Mouse (Mus musculus) lung, postnatal 10 days (tissue): ENCODE results near the gene Ccdc194.
A peak's percentile ranks its signal among the peaks of the same experiment; 100 is the strongest.

Experiments used
- DNase-seq: peaks from one replicate; pipeline ENCODE4 v3.0.0; 2021

The Ccdc194 gene

GRCm38 (mm10) chr8:71507589-71508104 is 17.9 kb downstream of the Ccdc194 start:
- DNase-seq: peak; percentile 85

DNA sequence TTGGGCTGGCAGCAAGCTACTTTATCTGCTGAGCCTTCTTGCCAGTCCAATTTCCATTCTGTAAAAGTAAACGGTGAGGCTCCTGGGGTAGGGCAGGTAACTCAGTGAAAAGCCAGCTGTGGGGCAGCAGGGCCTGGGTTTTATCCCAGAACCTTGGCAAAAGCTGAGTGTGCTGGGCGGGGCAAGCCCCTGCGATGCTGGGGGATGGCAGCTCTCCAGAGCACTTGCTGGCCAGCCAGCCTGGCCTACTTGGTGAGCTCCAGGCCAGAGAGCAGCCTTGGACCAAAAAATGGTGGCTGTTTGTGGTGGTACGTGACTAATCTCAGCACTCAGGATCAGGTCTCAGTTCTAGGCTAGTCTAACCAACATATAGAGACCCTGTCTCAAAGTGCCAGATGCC is 19.5 kb downstream of the Ccdc194 start:
- DNase-seq: peak; percentile 58

GRCm38 (mm10) chr8:71505326-71505725 is 20.2 kb downstream of the Ccdc194 start:
- no peak for DNase-seq

DNA sequence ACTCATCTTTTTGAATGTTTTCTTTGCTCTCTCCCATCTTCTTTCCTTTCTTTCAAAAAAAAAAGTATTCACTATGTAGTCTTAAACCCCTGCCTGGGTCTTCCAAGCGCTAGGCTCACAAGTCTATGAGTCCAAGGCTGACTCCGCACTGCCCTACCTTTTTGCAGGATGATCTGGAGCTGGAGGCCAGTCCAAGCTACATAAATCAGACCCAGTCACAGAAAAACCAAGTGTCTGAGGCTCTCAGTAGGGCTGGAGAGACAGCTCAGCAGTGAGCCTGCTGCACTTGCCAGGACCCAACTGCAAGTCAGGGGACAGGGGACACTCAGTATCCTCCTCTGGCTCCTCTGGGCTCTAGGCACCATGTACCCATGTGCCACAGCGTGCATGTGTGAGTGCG is 21.2 kb downstream of the Ccdc194 start:
- no peak for DNase-seq

DNA sequence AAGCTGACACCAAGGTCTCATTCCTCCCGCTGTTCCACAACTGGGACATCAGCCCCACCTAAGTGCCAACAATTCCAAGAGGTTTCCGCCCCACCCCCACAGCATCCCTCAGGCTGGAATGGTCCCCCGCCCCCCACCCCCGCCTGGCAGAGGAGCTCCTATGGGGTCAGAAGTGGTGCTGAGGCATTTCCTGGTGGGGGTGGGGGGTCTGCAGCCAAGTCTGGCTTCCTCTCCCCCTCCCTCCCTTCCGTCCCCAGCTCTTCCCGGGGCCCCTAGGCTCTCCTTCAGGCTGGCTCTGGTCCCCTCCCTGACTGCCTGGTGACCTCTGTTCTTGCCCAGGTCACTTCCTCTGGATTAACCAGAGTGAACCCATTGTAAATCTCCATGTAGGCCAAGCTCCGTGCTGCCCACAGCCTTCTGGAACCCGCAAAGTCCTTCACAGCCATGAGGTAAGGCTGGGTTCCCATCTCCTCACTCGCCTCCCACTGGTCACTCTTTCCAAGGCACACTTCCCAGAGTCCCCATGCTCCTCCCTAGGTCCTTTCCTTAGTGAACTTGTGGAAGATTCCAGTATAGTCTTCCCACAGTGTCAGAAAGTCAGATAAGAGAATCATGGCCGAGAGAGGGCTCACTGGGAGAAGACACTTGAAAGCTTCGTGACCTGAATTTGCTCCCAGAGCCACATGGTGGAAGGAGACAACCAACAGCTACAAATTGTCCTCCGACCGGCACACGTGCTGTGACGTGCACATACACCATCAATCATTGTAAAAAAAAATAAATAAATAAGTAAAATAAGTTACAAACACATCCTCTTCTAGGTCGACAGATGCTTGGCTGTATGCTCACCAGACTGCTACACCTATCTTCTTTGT is 26.5 kb downstream of the Ccdc194 start:
- DNase-seq: peak; percentile 68

- peak; percentile 75 for DNase-seq
Observed at GRCm38 (mm10) chr8:71497881-71498501, 27.5 kb downstream of the Ccdc194 start.

DNA sequence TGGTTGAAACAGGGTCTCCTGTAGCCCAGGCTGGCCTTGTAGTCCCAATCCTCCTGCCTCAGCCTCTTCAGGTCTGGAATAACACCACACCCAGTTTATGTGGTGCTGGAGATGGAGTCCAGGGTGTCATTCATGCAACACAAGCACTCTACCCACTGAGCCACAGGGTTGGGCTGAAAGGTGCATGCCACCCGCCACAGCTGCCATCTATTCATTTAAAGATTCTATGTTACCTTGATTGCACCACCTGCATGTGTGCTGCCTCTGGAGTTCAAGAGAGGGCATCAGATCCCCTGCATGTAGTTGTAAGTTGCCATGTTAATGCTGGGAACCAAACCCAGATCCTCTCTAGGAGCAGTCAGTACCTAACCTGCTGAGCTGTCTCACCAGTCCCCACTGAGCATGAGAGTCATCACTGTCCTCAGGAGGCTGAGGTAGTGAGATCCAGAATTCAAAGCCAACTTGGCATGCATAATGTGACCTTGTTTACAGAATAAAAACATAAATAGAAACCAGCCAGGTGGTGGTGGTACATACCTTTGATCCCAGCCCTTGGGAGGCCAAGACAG is 28.4 kb downstream of the Ccdc194 start:
- DNase-seq: no peak

- DNase-seq: peak; percentile 96
Observed at GRCm38 (mm10) chr8:71496481-71496880, 29.0 kb downstream of the Ccdc194 start.

GRCm38 (mm10) chr8:71495811-71496210 is 29.7 kb downstream of the Ccdc194 start:
- DNase-seq: no peak

DNA sequence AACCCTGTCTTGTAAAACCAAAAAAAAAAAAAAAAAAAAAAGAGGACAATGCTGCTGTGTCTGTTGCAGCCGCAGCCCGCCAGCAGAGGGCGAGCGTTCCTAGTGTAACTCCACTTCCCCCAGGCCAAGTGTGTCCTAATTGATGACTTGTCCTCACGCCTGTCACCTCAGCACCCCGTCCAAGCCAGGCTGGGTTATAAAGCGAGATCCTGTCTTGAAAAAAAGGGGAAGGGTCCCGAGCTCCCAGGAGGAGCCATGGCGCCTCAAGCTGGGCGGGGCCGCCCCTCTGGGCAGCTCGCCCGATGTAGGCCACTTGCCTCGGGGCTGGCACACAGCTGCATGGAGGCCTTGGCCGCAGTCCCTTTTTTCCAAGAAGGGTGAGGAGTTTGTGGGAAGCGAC is 30.5 kb downstream of the Ccdc194 start:
- DNase-seq: peak; percentile 94

GRCm38 (mm10) chr8:71488454-71488853 is 37.1 kb downstream of the Ccdc194 start:
- peak; percentile 95 for DNase-seq

GRCm38 (mm10) chr8:71487691-71488445 is 37.6 kb downstream of the Ccdc194 start, which contains the start of gene Gtpbp3:
Gene Gtpbp3, plus strand, starts transcription at chr8:71488103.
- DNase-seq: peak; percentile 90

DNA sequence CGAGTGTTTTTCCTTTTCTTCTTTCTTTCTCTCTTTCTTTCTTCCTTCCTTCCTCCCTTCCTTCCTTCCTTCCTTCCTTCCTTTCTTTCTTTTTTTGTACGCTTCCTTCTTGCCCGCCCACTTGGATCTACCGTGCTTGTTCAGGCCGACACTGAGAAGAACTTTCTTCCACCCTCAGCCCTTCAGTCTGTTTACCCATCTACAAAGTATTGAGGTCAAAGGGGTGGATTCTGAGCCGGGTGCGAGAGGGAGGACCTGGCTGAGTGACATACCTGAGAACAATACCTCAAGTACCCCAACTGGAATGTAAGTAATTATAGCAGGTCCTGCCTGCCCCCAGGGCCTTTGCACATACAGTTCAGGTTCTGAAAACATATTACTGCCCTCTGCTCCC is 39.4 kb downstream of the Ccdc194 start:
- DNase-seq: no peak

DNA sequence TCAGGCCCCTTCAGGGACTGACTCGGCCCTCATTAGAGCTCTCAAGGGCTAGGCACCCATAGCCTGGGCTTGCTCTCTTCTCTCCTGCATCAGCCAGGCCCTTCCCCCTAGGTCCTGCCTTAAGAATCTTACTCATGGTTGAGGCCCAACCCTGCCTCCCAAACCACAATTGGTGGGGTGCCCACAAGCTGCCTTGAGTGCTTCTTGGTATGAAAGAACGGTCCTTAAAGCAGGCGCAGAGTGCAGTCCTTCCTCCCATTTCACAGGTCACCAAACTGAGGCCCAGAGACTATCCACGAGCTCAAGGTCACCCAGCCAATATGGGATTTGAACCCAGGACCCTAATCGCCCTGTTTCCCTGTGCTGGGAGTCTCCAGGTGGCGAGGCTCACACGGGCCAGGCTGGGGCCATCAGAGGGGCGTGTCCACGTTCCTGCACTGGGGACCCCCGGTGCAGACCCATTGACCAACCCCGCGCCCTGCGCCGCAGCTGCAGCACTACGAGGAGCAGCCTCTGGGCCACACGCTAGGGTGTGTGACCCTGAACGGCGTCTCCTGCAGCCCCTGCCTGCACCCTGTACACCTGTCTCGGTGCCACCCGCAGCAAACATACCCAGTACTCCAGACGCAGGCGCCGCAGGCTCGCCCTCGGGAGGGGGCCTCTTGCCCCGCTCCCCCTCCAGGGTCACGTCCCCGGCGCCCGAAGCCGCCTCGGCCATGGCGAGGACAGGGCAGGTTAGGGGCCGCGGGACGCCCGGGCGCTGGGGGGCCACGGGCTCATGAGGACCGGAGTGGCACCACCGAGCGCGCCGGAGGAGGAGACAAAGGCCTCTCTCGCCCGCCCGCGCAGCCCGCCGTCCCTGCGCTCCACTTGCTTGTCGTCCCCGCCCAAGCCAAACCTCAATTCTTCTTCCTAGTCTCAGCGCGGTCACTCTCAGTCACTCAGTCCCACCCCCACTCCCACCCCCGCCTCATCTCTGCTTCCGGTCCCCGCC is 40.1 kb downstream of the Ccdc194 start, which contains the start of gene Ano8:
Gene Ano8 (minus strand): TSS at position 822 of the 994 bp plus-strand sequence.
- DNase-seq: peak; percentile 92

- no peak for DNase-seq
Observed at GRCm38 (mm10) chr8:71484736-71485135, 40.8 kb downstream of the Ccdc194 start.

- DNase-seq: peak; percentile 53
Observed at GRCm38 (mm10) chr8:71483932-71484331, 41.6 kb downstream of the Ccdc194 start.

DNA sequence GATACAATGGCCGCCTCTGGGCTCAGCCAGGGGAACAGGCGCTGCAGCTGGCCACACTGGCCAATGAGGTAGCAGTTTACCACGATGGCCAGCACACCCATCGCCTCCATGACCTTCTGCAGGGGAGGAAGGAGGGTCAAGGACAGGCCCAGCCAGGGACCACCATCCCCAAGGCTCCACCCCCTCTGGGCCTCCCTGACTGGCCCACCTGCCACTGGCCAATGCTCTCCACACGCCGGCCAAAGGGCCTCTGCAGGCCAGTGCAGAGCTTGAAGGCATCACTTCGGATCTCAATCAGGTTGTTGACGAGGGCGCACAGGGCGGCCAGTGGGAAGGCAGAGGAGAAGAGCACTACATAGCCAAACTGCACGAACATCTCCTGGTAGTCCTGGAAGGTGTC is 46.6 kb downstream of the Ccdc194 start:
- DNase-seq: no peak

DNA sequence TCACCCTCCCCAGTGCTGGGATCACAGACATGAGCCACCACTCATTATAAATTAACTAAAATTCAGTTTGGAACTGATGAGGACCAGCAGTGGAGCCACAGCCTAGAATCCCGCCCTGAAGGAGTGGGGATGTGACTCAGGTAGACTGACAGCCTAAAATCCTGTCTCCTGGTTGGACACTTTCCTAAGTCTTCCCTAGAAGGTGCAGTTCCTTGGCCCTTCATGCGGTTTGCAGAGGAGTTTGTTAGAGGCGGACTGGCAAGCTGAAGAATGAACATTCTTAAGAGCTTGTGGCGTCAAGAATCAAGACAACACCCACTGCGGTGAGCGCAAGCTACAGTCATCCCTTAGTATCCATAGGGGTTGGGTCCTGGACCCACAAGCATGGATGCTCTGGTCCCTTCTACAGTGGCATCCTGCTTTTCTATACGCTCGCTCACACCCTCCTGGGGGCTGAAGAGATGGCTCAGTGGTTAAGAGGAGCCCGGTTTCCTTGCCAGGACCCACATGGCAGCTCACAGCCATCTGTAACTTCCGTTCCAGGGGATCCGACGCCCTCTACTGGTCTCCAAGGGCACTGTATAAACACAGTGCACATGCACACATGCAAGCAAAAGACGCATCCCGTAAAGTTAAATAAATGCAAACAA is 48.2 kb downstream of the Ccdc194 start:
- no peak for DNase-seq

- peak; percentile 87 for DNase-seq
Observed at GRCm38 (mm10) chr8:71476099-71476940, 49.2 kb downstream of the Ccdc194 start.

DNA sequence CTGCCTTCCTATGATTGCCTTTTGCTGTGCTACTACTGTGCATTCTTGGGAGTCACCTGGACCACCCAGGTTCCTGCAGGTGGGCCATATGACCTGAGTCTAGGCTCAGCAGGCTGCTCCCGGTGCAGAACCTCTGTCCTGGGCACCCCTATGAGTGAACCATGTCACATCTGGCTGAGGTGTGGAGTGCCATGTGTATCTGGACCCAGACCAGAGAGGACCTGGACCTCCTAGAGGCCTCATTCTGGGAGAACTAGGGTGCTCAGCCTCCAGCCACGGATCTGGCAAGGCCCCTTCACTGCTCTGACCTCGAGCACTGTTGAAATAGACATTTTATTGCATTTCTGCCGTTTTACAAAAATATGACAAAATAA is 49.8 kb downstream of the Ccdc194 start:
- no peak for DNase-seq
